Mouse (Mus musculus): ENCODE data around the gene Kif22.

Gene Kif22

GRCm38 (mm10) chr7:126984667-126985444 lies 57.4 kb downstream of the Kif22 start:
- DNase-seq (ENCODE audit: low read depth, low spot score), result no peak

DNA sequence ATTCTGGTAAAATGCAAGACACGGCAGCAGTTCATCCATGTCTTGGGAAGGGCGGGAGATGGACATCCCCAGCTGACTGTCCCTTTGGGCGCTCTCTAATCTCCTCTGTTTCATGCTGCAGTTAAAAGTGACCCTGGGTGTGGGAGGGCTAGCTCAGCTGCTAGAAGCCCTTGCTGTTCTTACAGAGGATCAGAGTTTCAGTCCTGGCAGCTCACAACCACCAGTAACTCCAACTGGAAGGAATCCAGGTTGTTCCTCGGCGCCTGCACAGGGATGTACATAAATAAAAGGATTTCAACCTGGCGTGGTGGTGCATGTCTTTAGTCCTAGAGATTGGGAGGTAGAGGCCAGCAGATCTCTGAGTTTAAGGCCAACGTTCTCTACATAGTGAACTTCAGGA lies 59.2 kb downstream of the Kif22 start:
- DNase-seq (ENCODE audit: low read depth, low spot score), result no peak

DNA sequence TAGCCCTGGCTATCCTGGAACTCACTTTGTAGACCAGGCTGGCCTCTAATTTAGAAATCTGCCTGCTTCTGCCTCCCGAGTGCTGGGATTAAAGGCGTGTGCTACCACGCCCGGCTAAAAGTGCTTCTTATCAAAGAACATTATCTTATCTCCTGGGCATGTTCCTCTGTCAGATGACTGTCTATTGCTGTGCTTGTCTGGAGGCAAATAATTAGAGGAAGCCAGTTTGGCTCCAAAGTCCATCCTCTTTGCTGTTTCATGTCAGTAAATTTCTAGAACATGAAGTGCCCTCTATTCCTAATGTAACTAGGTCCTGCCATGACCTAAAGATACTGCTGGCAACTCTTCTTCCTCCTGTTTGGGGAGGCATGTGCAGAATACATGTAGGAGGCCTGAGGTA lies 60.2 kb downstream of the Kif22 start:
- no peak for DNase-seq (ENCODE audit: low read depth, low spot score)

GRCm38 (mm10) chr7:126981601-126982000 lies 60.7 kb downstream of the Kif22 start:
- no peak for DNase-seq (ENCODE audit: low read depth, low spot score)

DNA sequence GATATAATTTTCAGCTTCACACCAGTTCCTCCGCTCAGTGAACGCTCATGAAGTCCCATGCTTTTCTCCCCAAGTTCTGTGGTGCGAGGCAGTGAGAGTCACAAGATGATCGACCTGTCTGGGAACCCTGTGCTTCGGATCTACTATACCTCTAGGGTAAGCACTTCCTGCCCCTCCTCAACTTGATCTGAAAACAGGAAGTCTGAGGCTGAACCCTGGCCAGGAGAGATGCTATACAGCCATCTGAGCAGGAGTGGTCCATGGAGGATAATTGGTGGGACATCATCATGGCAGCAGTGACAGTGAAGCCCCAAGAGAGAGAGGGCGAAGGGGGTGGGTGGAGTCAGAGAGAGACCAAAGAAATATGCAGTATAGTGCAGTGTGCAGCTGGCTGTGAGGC lies 63.4 kb downstream of the Kif22 start:
- no peak for DNase-seq (ENCODE audit: low read depth, low spot score)
